Mouse (Mus musculus) C2C12 (cell line): ENCODE results near the gene Chmp5. TPM values are rescaled to one million over a fixed set of nuclear protein-coding genes. Genes with fewer than 3 reads are reported as not detected.
A peak's percentile ranks its signal among the peaks of the same experiment; 100 is the strongest.

Source experiments
- H3K27me3 ChIP-seq: one replicate; pipeline ENCODE4 v1.6.1; 2011; ENCODE audit not compliant: control insufficient read depth, insufficient read depth, insufficient read length
- H3K36me3 ChIP-seq: one replicate; pipeline ENCODE4 v1.6.1; 2011; ENCODE audit not compliant: control insufficient read depth, insufficient read depth
- H3K4me3 ChIP-seq: one replicate; pipeline ENCODE4 v1.5.1; 2011; ENCODE audit warnings: mild to moderate bottlenecking, control low read depth; ENCODE audit not compliant: poor library complexity, insufficient read depth, severe bottlenecking
- H3K79me2 ChIP-seq: one replicate; pipeline ENCODE4 v1.6.1; 2011; ENCODE audit not compliant: control insufficient read depth, insufficient read depth
- H3K79me3 ChIP-seq: one replicate; pipeline ENCODE4 v1.6.1; 2011; ENCODE audit warnings: low read depth, control low read depth
- H3ac ChIP-seq: one replicate; pipeline ENCODE3; 2011; ENCODE audit warnings: low read depth; ENCODE audit not compliant: control insufficient read depth, insufficient read length
- CEBPB ChIP-seq: IDR thresholded peaks from one replicate; pipeline ENCODE4 v1.6.1; 2011; ENCODE audit warnings: low read depth, mild to moderate bottlenecking, control low read depth, moderate library complexity
- CTCF ChIP-seq: IDR thresholded peaks from one replicate; pipeline ENCODE4 v1.5.1; 2011; ENCODE audit not compliant: control insufficient read depth, insufficient read depth, insufficient read length
- FOSL1 ChIP-seq: IDR thresholded peaks from one replicate; pipeline ENCODE4 v1.8.0; 2011; ENCODE audit warnings: mild to moderate bottlenecking, low read length; ENCODE audit not compliant: poor library complexity, insufficient read depth, severe bottlenecking
- MAX ChIP-seq: IDR thresholded peaks from one replicate; pipeline ENCODE4 v1.6.1; 2011; ENCODE audit warnings: mild to moderate bottlenecking, control low read depth
- MYOD1 ChIP-seq: IDR thresholded peaks from one replicate; pipeline ENCODE4 v1.6.1; 2011; ENCODE audit warnings: low read depth; ENCODE audit not compliant: control insufficient read depth, insufficient read length
- MYOG ChIP-seq: IDR thresholded peaks from one replicate; pipeline ENCODE4 v1.6.1; 2011; ENCODE audit not compliant: control insufficient read depth, insufficient read length; ENCODE audit errors: extremely low read depth
- USF1 ChIP-seq: IDR thresholded peaks from one replicate; pipeline ENCODE4 v1.6.1; 2011; ENCODE audit warnings: low read depth, mild to moderate bottlenecking, control low read depth, moderate library complexity
- long read RNA-seq, 2 experiments: library from polyadenylated mRNA; unstranded; transcript quantifications; one replicate each; pipeline ENCODE4 v2.0.0; 2019 to 2020
- polyA plus RNA-seq: library from polyadenylated mRNA; unstranded; fragments of >200 nt; fragmentation: generic; extraction: Trizol; gene quantifications from one replicate; pipeline ENCODE4 v1.2.1, GENCODE M21; 2012; ENCODE audit warnings: missing spikeins

Chmp5 gene
- 48.8 TPM for polyA plus RNA-seq
- long read RNA-seq, experiment 1, transcript Chmp5-201 (8 exons, 1,519 nt), result major isoform, 130 of 147 reads
- long read RNA-seq, experiment 1, partial matches to known transcripts, result 7 of 147 reads
- long read RNA-seq, experiment 1, other reads (novel, unspliced or antisense), result 10 of 147 reads
- long read RNA-seq, experiment 2, transcript Chmp5-201 (8 exons, 1,519 nt), result major isoform, 235 of 239 reads
- long read RNA-seq, experiment 2, partial matches to known transcripts, result 1 of 239 reads
- long read RNA-seq, experiment 2, other reads (novel, unspliced or antisense), result 3 of 239 reads

GRCm38 (mm10) chr4:40948160-40948708, at the start of gene Chmp5, which contains the start of gene Bag1:
Gene Chmp5 (plus strand): TSS chr4:40948407.
Gene Bag1 (minus strand): TSS chr4:40948294.
- H3K79me2 ChIP-seq, result peaks cover 57% of the 10 kb centered on the region
- H3K36me3 ChIP-seq, result peaks cover 62% of the 10 kb centered on the region
- H3K27me3 ChIP-seq, result no peaks in the 10 kb centered on the region
- peak within 1 kb of the TSS; percentile 88 for H3ac ChIP-seq
- peak within 1 kb of the TSS; percentile 70 for H3K4me3 ChIP-seq
- peaks cover 37% of the 10 kb centered on the region for H3K79me3 ChIP-seq
- TF ChIP-seq MYOD1 (no peak), MYOG (no peak), MAX (no peak), CEBPB (no peak), CTCF (no peak), USF1 (no peak), FOSL1 (no peak)

- Histone ChIP-seq H3ac (no peak overlapping the region), H3K27me3 (no peaks in the 10 kb centered on the region), H3K4me3 (no peak overlapping the region), H3K79me3 (no peaks in the 10 kb centered on the region), H3K36me3 (no peaks in the 10 kb centered on the region), H3K79me2 (no peaks in the 10 kb centered on the region)
- TF ChIP-seq CEBPB (no peak), MYOG (no peak), USF1 (no peak), MAX (no peak), CTCF (no peak), MYOD1 (no peak), FOSL1 (no peak)
Observed at GRCm38 (mm10) chr4:40898476-40899044, 49.6 kb upstream of the Chmp5 start.

- Histone ChIP-seq H3K79me2 (no peaks in the 10 kb centered on the region), H3K4me3 (no peak overlapping the region), H3K27me3 (no peaks in the 10 kb centered on the region), H3K79me3 (no peaks in the 10 kb centered on the region), H3K36me3 (no peaks in the 10 kb centered on the region), H3ac (no peak overlapping the region)
- TF ChIP-seq MYOD1 (no peak), CTCF (no peak), CEBPB (no peak), MYOG (no peak), USF1 (no peak), MAX (no peak), FOSL1 (no peak)
Observed at GRCm38 (mm10) chr4:40899264-40899663, 48.9 kb upstream of the Chmp5 start.

DNA sequence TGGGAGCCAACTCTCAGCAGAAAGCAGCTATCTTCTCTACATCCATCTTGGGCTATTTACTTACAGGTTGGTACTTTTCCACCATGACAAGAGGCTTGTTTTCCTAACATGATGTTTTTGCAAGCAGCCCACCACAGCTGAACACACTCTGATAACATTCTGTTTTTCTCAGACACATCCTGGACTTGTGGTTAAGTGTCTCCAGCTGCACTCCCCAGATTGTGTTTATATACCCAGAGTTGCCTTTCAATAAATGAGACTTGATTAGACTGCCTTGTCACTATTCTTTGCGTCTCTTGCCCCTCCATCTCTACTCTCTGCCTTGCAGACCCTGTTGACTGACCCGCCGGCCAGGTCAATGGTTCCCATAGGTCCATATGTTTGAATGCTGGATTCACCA, 48.1 kb upstream of the Chmp5 start:
- Histone ChIP-seq H3K79me2 (no peaks in the 10 kb centered on the region), H3K4me3 (no peak overlapping the region), H3K27me3 (no peaks in the 10 kb centered on the region), H3K36me3 (no peaks in the 10 kb centered on the region), H3K79me3 (no peaks in the 10 kb centered on the region), H3ac (no peak overlapping the region)
- TF ChIP-seq FOSL1 (no peak), MAX (no peak), CTCF (no peak), CEBPB (no peak), MYOD1 (no peak), MYOG (no peak), USF1 (no peak)

DNA sequence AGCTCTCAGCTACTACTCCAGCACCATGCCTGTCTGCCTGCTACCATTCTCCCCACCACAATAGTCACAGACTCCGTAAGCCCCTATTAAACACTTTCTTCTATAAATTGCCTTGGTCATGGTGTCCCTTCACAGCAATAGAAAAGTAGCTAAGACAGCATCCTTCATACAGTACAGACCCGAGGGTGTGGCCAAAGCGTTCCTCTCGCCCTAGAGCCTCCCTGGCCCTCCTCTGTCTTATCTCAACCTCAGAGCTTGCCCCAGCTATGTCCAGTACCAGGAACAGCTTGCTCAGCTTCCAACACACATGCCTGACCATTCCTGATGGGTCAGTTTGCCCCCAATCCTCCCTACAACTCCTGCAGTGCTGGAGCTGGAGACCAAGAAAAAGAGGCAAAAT, 47.6 kb upstream of the Chmp5 start:
- H3K4me3 ChIP-seq, result no peak overlapping the region
- no peaks in the 10 kb centered on the region for H3K79me3 ChIP-seq
- no peak overlapping the region for H3ac ChIP-seq
- TF ChIP-seq MYOG, result no peak
- TF ChIP-seq CTCF, result no peak
- TF ChIP-seq USF1, result no peak
- no peaks in the 10 kb centered on the region for H3K79me2 ChIP-seq
- H3K36me3 ChIP-seq, result no peaks in the 10 kb centered on the region
- no peaks in the 10 kb centered on the region for H3K27me3 ChIP-seq
